Mouse (Mus musculus): Measurements from ENCODE around the gene Upk3a. TPM values are rescaled to one million over a fixed set of nuclear protein-coding genes. Genes with fewer than 3 reads are reported as not detected.

Upk3a gene
- total and polyA plus RNA-seq, 2 experiments from 2014 or later: 125 TPM; not detected in 1

DNA sequence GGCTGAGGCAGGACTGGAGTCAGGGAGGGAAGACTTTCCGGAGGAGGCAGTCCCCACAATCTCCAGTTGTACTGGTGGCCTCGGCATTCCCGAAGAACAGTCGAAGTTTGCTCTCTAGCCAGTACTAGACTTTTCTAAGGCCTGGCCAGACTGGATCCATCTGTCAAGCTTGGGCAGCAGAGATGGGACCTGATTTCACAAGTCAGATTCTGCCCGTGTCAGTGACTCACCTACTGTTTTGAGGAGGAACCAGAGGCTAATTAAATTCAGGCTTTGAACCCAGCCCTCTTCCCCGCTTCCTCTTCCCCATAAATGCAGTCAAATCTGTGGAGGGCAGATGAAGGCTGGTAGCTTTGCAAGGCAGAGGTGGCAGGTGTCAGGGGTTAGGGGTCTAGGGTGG lies 21.9 kb upstream of the Upk3a start:
- DNase-seq (ENCODE audit: low spot score): no peak
- no peak for ATAC-seq (ENCODE audit: insufficient read depth, low read depth)
- Histone ChIP-seq H3K4me3 (ENCODE audit: low read depth, low read length) (no peak overlapping the region), H3K4me2 (ENCODE audit: low read depth, low read length) (no peak overlapping the region), H3K9ac (replicated peaks; ENCODE audit: low read depth, low read length) (no peak overlapping the region), H3K27ac (ENCODE audit: low read depth) (no peak overlapping the region), H3K4me1 (ENCODE audit: control insufficient read depth, insufficient read depth) (no peaks in the 10 kb centered on the region), H3K27me3 (ENCODE audit: control insufficient read depth, insufficient read depth, low read length) (0 out of 2 replicates have a peak, but pooled peaks cover 3% of the 10 kb centered on the region), H3K9me3 (replicated peaks; ENCODE audit: control insufficient read depth, low read length) (no peaks in the 10 kb centered on the region), H3K36me3 (replicated peaks; ENCODE audit: control insufficient read depth, insufficient read depth, low read length) (no peaks in the 10 kb centered on the region)
- TF ChIP-seq EP300 (IDR thresholded peaks at IDR 0.05; ENCODE audit: low read depth) (no peak), CTCF (IDR thresholded peaks at IDR 0.05; ENCODE audit: low read depth) (no peak)
- 23% methylated on average over 6 of the region's 6 CpGs for WGBS

GRCm38 (mm10) chr15:84995967-84996366 lies 21.0 kb upstream of the Upk3a start:
- H3K9me3 ChIP-seq (replicated peaks; ENCODE audit: control insufficient read depth, low read length): no peaks in the 10 kb centered on the region
- 6% methylated on average over 1 of the region's 1 CpGs for WGBS
- TF ChIP-seq CTCF (IDR thresholded peaks at IDR 0.05; ENCODE audit: low read depth): peak; percentile 55
- no peak for TF ChIP-seq EP300 (IDR thresholded peaks at IDR 0.05; ENCODE audit: low read depth)
- ATAC-seq (ENCODE audit: insufficient read depth, low read depth) (peak; percentile 39; the same call in 1 of the 2 replicates), DNase-seq (ENCODE audit: low spot score) (peak; percentile 63)
- no peaks in the 10 kb centered on the region for H3K36me3 ChIP-seq (replicated peaks; ENCODE audit: control insufficient read depth, insufficient read depth, low read length)
- no peak overlapping the region for H3K9ac ChIP-seq (replicated peaks; ENCODE audit: low read depth, low read length)
- H3K4me1 ChIP-seq (ENCODE audit: control insufficient read depth, insufficient read depth): no peaks in the 10 kb centered on the region
- no peak overlapping the region for H3K4me2 ChIP-seq (ENCODE audit: low read depth, low read length)
- H3K4me3 ChIP-seq (ENCODE audit: low read depth, low read length): no peak overlapping the region
- no peak overlapping the region for H3K27ac ChIP-seq (ENCODE audit: low read depth)
- 0 out of 2 replicates have a peak, but pooled peaks cover 5% of the 10 kb centered on the region for H3K27me3 ChIP-seq (ENCODE audit: control insufficient read depth, insufficient read depth, low read length)

GRCm38 (mm10) chr15:84997768-84998454 lies 19.0 kb upstream of the Upk3a start:
- no peak overlapping the region for H3K4me3 ChIP-seq (ENCODE audit: low read depth, low read length)
- WGBS: 57% methylated on average over 14 of the region's 14 CpGs
- H3K9me3 ChIP-seq (replicated peaks; ENCODE audit: control insufficient read depth, low read length): no peaks in the 10 kb centered on the region
- H3K4me2 ChIP-seq (ENCODE audit: low read depth, low read length): no peak overlapping the region
- TF ChIP-seq EP300 (IDR thresholded peaks at IDR 0.05; ENCODE audit: low read depth): no peak
- no peak for TF ChIP-seq CTCF (IDR thresholded peaks at IDR 0.05; ENCODE audit: low read depth)
- no peak for ATAC-seq (ENCODE audit: insufficient read depth, low read depth)
- no peaks in the 10 kb centered on the region for H3K36me3 ChIP-seq (replicated peaks; ENCODE audit: control insufficient read depth, insufficient read depth, low read length)
- no peaks in the 10 kb centered on the region for H3K4me1 ChIP-seq (ENCODE audit: control insufficient read depth, insufficient read depth)
- H3K9ac ChIP-seq (replicated peaks; ENCODE audit: low read depth, low read length): no peak overlapping the region
- no peak for DNase-seq (ENCODE audit: low spot score)
- 0 out of 2 replicates have a peak, but pooled peaks cover 5% of the 10 kb centered on the region for H3K27me3 ChIP-seq (ENCODE audit: control insufficient read depth, insufficient read depth, low read length)
- H3K27ac ChIP-seq (ENCODE audit: low read depth): no peak overlapping the region

GRCm38 (mm10) chr15:84999911-85000310 lies 17.0 kb upstream of the Upk3a start:
- H3K36me3 ChIP-seq (replicated peaks; ENCODE audit: control insufficient read depth, insufficient read depth, low read length): no peaks in the 10 kb centered on the region
- H3K4me1 ChIP-seq (ENCODE audit: control insufficient read depth, insufficient read depth): no peaks in the 10 kb centered on the region
- no peak for ATAC-seq (ENCODE audit: insufficient read depth, low read depth)
- H3K9me3 ChIP-seq (replicated peaks; ENCODE audit: control insufficient read depth, low read length): no peaks in the 10 kb centered on the region
- TF ChIP-seq CTCF (IDR thresholded peaks at IDR 0.05; ENCODE audit: low read depth): no peak
- no peak for TF ChIP-seq EP300 (IDR thresholded peaks at IDR 0.05; ENCODE audit: low read depth)
- DNase-seq (ENCODE audit: low spot score): no peak
- H3K27me3 ChIP-seq (ENCODE audit: control insufficient read depth, insufficient read depth, low read length): 0 out of 2 replicates have a peak, but pooled peaks cover 5% of the 10 kb centered on the region
- no peak overlapping the region for H3K27ac ChIP-seq (ENCODE audit: low read depth)
- 59% methylated on average over 7 of the region's 7 CpGs for WGBS
- H3K4me2 ChIP-seq (ENCODE audit: low read depth, low read length): no peak overlapping the region
- no peak overlapping the region for H3K9ac ChIP-seq (replicated peaks; ENCODE audit: low read depth, low read length)
- H3K4me3 ChIP-seq (ENCODE audit: low read depth, low read length): no peak overlapping the region

DNA sequence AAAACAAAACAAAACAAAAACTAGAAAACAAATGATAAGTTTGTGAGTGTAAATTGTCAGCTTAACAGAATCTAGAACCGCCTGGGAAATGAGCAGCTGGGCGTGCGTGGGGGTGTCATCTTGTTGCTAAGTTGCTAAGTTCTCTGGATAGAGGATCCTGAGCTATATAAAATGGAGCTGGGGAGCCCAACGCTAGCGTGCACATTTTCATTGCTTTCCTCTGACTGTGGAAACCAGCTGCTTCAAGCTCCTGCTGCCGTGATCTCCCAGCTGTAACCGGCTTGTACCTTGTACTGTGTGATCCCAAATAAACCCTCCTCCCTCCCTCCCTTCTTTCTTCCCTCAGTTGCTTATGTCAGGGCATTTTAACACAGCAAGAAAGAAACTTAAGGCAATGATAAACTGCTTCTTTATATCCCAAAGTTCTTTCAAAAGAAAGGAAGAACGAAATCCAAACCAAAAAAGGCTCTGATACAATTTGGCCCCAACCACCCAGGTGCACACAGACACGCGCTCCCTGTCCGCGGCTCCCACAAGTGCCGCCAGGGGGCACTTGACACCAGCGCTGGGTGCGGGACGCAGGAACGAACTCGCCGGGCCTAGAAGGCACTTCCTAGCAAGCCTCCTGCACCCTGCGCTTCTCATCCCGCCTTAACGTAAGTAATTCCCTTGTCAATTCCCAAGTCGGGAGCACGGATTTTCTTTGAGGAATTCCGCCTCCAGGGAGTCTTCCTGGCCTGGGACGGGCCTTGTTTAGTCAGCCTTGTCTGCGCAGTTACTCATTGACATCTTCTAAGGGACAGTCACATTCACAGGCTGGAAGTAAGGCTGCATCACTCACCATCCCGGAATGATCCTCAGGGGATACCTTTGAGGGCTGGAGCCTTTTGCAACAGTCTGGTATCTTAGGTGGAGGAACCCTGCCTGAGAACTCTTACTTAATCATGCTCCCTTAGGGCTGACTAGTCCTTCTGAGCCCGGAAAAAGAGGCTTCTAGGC lies 15.7 kb upstream of the Upk3a start:
- no peak overlapping the region for H3K9ac ChIP-seq (replicated peaks; ENCODE audit: low read depth, low read length)

More for the DNA sequence above, 15.7 kb upstream of the Upk3a start:
- Histone ChIP-seq H3K36me3 (replicated peaks; ENCODE audit: control insufficient read depth, insufficient read depth, low read length) (no peaks in the 10 kb centered on the region), H3K4me2 (ENCODE audit: low read depth, low read length) (no peak overlapping the region), H3K9me3 (replicated peaks; ENCODE audit: control insufficient read depth, low read length) (no peaks in the 10 kb centered on the region), H3K27me3 (ENCODE audit: control insufficient read depth, insufficient read depth, low read length) (0 out of 2 replicates have a peak, but pooled peaks cover 5% of the 10 kb centered on the region), H3K4me1 (ENCODE audit: control insufficient read depth, insufficient read depth) (no peaks in the 10 kb centered on the region), H3K27ac (ENCODE audit: low read depth) (no peak overlapping the region), H3K4me3 (ENCODE audit: low read depth, low read length) (no peak overlapping the region)
- TF ChIP-seq CTCF (IDR thresholded peaks at IDR 0.05; ENCODE audit: low read depth): peak; percentile 90
- TF ChIP-seq EP300 (IDR thresholded peaks at IDR 0.05; ENCODE audit: low read depth): no peak
- ATAC-seq (ENCODE audit: insufficient read depth, low read depth) (peak; percentile 72; the same call in 1 of the 2 replicates), DNase-seq (ENCODE audit: low spot score) (peak; percentile 69)
- 18% methylated on average over 29 of the region's 29 CpGs for WGBS

All from heart, postnatal 0 days (tissue).